Mouse (Mus musculus) kidney, adult 2 months (tissue): Measurements from ENCODE around the gene Esr1. TPM values are rescaled to one million over a fixed set of nuclear protein-coding genes. Genes with fewer than 3 reads are reported as not detected.

ENCODE experiments used
- DNase-seq: peaks from one replicate; pipeline ENCODE4 v3.0.0; 2021
- H3K27ac ChIP-seq: fragments of 200-500 bp; 2 replicates; pipeline ENCODE4 v1.5.1; 2012; ENCODE audit warnings: low read depth, low read length, control low read depth, inconsistent platforms; ENCODE audit not compliant: insufficient read depth
- H3K27me3 ChIP-seq: fragments of 200-500 bp; replicated peaks from 2 replicates; pipeline ENCODE4 v1.6.1; 2012; ENCODE audit warnings: mild to moderate bottlenecking, moderate library complexity, low read length, inconsistent platforms; ENCODE audit not compliant: control insufficient read depth, insufficient read depth
- H3K36me3 ChIP-seq: fragments of 200-500 bp; 2 replicates; pipeline ENCODE4 v1.6.1; 2012; ENCODE audit warnings: mild to moderate bottlenecking, moderate library complexity, low read length, inconsistent platforms; ENCODE audit not compliant: control insufficient read depth, insufficient read depth
- H3K4me1 ChIP-seq: fragments of 200-500 bp; 2 replicates; pipeline ENCODE4 v1.6.1; 2011; ENCODE audit warnings: low read length; ENCODE audit not compliant: control insufficient read depth, insufficient read depth
- H3K4me3 ChIP-seq: fragments of 200-500 bp; 2 replicates; pipeline ENCODE4 v1.5.1; 2011; ENCODE audit warnings: mild to moderate bottlenecking, low read depth, low read length, control low read depth; ENCODE audit not compliant: insufficient read depth
- CTCF ChIP-seq: fragments of 200-500 bp; conservative IDR thresholded peaks from 2 replicates; pipeline ENCODE4 v1.5.1; 2011; ENCODE audit warnings: low read depth, mild to moderate bottlenecking, control low read depth, low read length, moderate library complexity, mixed read lengths; ENCODE audit not compliant: insufficient read depth, insufficient read length
- POLR2A ChIP-seq: fragments of 200-500 bp; IDR thresholded peaks from one replicate; pipeline ENCODE4 v1.6.1; 2011; ENCODE audit warnings: low read depth, low read length, control low read depth
- WGBS: fragments of 180-500 bp; shearing (Covaris S2); methylation state at CpG from one replicate; pipeline ENCODE4 v1.1.7; 2018; 5-methylcytosine and 5-hydroxymethylcytosine counted together
- polyA plus RNA-seq: library from polyadenylated mRNA; depleted of rRNA; stranded (reverse); fragments of >200 nt; gene quantifications from 2 replicates; pipeline ENCODE4 v1.2.3, GENCODE M21; 2012

Esr1 gene
- polyA plus RNA-seq, 1 experiment, result 5.1 TPM

GRCm38 (mm10) chr10:4620596-4621504 lies 9.5 kb downstream of the Esr1 start:
- no peaks in the 10 kb centered on the region for H3K36me3 ChIP-seq
- WGBS, result 44% methylated on average over 24 of the region's 24 CpGs
- peak overlapping the region; percentile 26; the same call in 1 of the 2 replicates for H3K27ac ChIP-seq
- no peak overlapping the region for H3K4me3 ChIP-seq
- no peaks in the 10 kb centered on the region for H3K27me3 ChIP-seq
- DNase-seq, result peak; percentile 80
- peaks cover 15% of the 10 kb centered on the region for H3K4me1 ChIP-seq
- no peak for TF ChIP-seq POLR2A
- TF ChIP-seq CTCF, result no peak

DNA sequence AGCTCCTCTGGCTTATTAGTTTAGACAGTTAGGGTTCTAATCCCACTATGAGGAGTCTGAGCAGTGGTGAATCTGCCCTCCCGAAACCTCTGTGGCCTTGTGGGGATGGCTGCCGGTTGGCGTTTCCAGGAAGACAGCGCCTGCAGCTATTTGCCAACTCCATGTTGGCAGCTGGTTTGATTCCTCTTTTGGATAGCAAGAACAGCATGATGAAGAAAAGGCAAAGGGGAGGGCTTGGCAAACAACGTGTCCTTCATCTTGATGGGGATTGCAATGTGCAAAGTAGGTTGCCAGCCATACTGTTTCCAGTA lies 10.1 kb downstream of the Esr1 start:
- no peaks in the 10 kb centered on the region for H3K36me3 ChIP-seq
- no peak for DNase-seq
- peaks cover 15% of the 10 kb centered on the region for H3K4me1 ChIP-seq
- no peak overlapping the region for H3K4me3 ChIP-seq
- WGBS, result 89% methylated on average over 5 of the region's 5 CpGs
- TF ChIP-seq POLR2A, result no peak
- no peak for TF ChIP-seq CTCF
- no peaks in the 10 kb centered on the region for H3K27me3 ChIP-seq
- peak overlapping the region; percentile 26; the same call in 1 of the 2 replicates for H3K27ac ChIP-seq

DNA sequence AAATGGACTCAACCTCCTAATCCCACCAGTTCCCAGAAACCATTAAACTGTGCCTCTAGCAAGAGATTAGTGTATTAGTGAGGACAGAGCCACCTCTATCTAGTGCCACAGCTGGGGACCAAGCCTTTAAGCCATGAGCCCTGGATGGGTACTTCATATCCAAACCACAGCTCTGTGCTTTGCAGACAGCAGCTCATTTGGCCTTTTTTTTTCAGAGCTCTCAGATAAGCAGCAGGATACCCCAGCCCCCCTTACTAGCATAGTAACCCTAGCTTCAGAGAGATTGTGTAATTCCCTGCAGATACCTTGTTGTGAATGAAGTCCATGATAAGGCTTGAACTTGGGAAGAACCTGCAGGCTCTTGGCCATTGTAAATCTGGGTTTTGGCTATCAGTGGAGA lies 11.9 kb downstream of the Esr1 start:
- TF ChIP-seq CTCF (no peak), POLR2A (no peak)
- H3K4me3 ChIP-seq, result no peak overlapping the region
- H3K36me3 ChIP-seq, result no peaks in the 10 kb centered on the region
- no peak overlapping the region for H3K27ac ChIP-seq
- no peak for DNase-seq
- peaks cover 10% of the 10 kb centered on the region; the same call in 1 of the 2 replicates for H3K4me1 ChIP-seq
- H3K27me3 ChIP-seq, result no peaks in the 10 kb centered on the region

DNA sequence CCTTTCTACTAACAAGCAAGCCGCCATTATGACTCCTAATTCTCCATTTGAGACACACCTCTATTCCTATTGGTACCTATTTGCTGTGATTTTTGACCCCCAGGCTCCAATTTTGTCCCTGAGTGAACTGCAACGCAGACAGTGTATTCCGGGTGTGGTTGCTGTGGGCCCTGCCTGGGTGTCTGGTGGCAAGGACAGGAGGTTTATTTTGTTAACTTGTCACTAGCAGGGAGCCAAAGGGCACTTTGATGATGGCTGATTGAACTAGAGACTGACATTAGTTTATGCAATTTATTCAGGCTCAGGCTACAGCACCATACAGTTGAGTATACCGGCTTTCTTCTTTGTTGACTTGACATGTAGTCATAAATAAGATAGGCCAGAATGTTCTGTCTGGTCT lies 13.2 kb downstream of the Esr1 start:
- H3K4me3 ChIP-seq, result no peak overlapping the region
- no peaks in the 10 kb centered on the region for H3K27me3 ChIP-seq
- TF ChIP-seq CTCF (no peak), POLR2A (no peak)
- no peaks in the 10 kb centered on the region for H3K36me3 ChIP-seq
- H3K4me1 ChIP-seq, result peaks cover 4% of the 10 kb centered on the region; the same call in 1 of the 2 replicates
- 66% methylated on average over 4 of the region's 4 CpGs for WGBS
- peak overlapping the region; percentile 50; the same call in 1 of the 2 replicates for H3K27ac ChIP-seq
- peak; percentile 71 for DNase-seq

- Histone ChIP-seq H3K4me1 (peaks cover 4% of the 10 kb centered on the region; the same call in 1 of the 2 replicates), H3K36me3 (no peaks in the 10 kb centered on the region), H3K27ac (peak overlapping the region; percentile 50; the same call in 1 of the 2 replicates), H3K4me3 (no peak overlapping the region), H3K27me3 (no peaks in the 10 kb centered on the region)
- 70% methylated on average over 6 of the region's 6 CpGs for WGBS
- peak; percentile 17 for DNase-seq
- no peak for TF ChIP-seq CTCF
- no peak for TF ChIP-seq POLR2A
Measured at GRCm38 (mm10) chr10:4625300-4625699, 13.9 kb downstream of the Esr1 start.

- Histone ChIP-seq H3K36me3 (no peaks in the 10 kb centered on the region), H3K27me3 (no peaks in the 10 kb centered on the region), H3K4me1 (peaks cover under 1% of the 10 kb centered on the region; the same call in 1 of the 2 replicates), H3K27ac (no peak overlapping the region), H3K4me3 (no peak overlapping the region)
- peak; percentile 31 for DNase-seq
- TF ChIP-seq CTCF, result peak; percentile 63
- TF ChIP-seq POLR2A, result no peak
- 87% methylated on average over 7 of the region's 7 CpGs for WGBS
Measured at GRCm38 (mm10) chr10:4626432-4626831, 15.0 kb downstream of the Esr1 start.

GRCm38 (mm10) chr10:4626996-4627395 lies 15.6 kb downstream of the Esr1 start:
- no peak overlapping the region for H3K27ac ChIP-seq
- no peaks in the 10 kb centered on the region for H3K27me3 ChIP-seq
- no peaks in the 10 kb centered on the region for H3K4me1 ChIP-seq
- no peak for TF ChIP-seq CTCF
- TF ChIP-seq POLR2A, result no peak
- no peak overlapping the region for H3K4me3 ChIP-seq
- no peak for DNase-seq
- H3K36me3 ChIP-seq, result no peaks in the 10 kb centered on the region
- 95% methylated on average over 8 of the region's 8 CpGs for WGBS
